Mouse (Mus musculus): ENCODE results near the gene E330017A01Rik. TPM values are rescaled to one million over a fixed set of nuclear protein-coding genes. Genes with fewer than 3 reads are reported as not detected.

The E330017A01Rik gene
- polyA plus RNA-seq, 1 experiment from 2014 or later: not detected

DNA sequence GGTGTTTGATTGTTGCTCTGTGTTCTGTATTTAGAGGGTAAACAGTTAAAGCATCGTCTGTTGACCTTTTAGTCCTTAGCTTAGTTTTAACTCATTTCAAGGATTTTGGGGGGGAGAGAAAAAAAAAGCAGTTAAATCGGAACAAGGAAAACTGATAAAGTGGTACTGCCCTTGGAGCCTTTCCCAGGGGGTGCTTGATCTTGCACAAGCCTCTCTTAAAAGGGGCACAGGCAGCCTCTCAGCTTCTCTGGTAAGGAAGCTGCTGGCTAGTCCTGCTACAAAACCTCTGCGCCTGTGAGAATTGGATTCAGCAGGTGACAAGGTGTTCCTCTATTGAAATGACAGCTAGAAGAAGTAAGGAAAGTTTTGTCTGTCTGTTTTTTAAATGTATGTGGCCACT, 16.2 kb downstream of the E330017A01Rik start:
- H3K27ac ChIP-seq: peak overlapping the region; percentile 52
- no peak overlapping the region for H3K4me2 ChIP-seq
- H3K27me3 ChIP-seq: no peaks in the 10 kb centered on the region
- ATAC-seq (replicated peaks; ENCODE audit: low FRiP score): no peak
- H3K36me3 ChIP-seq: no peaks in the 10 kb centered on the region
- H3K9me3 ChIP-seq (replicated peaks): no peaks in the 10 kb centered on the region
- H3K4me1 ChIP-seq: no peaks in the 10 kb centered on the region
- 83% methylated on average over 3 of the region's 3 CpGs for WGBS
- no peak overlapping the region for H3K4me3 ChIP-seq (replicated peaks)
- H3K9ac ChIP-seq: no peak overlapping the region

DNA sequence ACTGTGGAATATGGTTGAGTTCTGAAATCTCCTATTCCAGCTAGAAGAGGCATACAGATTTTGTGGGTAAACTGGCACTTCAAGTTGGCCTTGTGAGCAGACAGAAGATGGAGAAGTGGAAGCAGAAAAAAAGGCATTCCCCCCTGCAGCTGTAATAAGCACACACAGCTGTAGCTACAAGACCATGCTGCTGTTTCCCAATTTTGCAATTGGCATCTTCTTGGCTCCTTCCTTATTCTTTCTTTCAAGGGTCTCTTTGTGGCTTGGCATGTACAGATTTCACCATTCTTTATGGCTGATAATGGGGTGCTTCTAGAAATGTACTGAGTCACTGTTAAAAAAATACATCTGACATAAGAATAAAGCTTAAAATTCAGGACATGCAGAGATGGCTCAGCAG, 21.2 kb downstream of the E330017A01Rik start:
- no peak for ATAC-seq (replicated peaks; ENCODE audit: low FRiP score)
- no peak overlapping the region for H3K27ac ChIP-seq
- no peaks in the 10 kb centered on the region for H3K4me1 ChIP-seq
- no peaks in the 10 kb centered on the region for H3K27me3 ChIP-seq
- no peaks in the 10 kb centered on the region for H3K9me3 ChIP-seq (replicated peaks)
- H3K9ac ChIP-seq: no peak overlapping the region
- no peak overlapping the region for H3K4me2 ChIP-seq
- no peak overlapping the region for H3K4me3 ChIP-seq (replicated peaks)
- H3K36me3 ChIP-seq: no peaks in the 10 kb centered on the region

GRCm38 (mm10) chr16:58616878-58617277, 21.7 kb downstream of the E330017A01Rik start, which contains the start of gene Gm813:
Gm813 (minus strand) TSS chr16:58616978.
- 91% methylated on average over 6 of the region's 6 CpGs for WGBS
- no peaks in the 10 kb centered on the region for H3K4me1 ChIP-seq
- H3K9me3 ChIP-seq (replicated peaks): no peaks in the 10 kb centered on the region
- no peaks in the 10 kb centered on the region for H3K36me3 ChIP-seq
- no peak within 1 kb of the TSS for H3K4me2 ChIP-seq
- H3K4me3 ChIP-seq (replicated peaks): no peak within 1 kb of the TSS
- no peaks in the 10 kb centered on the region for H3K27me3 ChIP-seq
- H3K27ac ChIP-seq: no peak within 1 kb of the TSS
- no peak for ATAC-seq (replicated peaks; ENCODE audit: low FRiP score)
- H3K9ac ChIP-seq: no peak within 1 kb of the TSS

DNA sequence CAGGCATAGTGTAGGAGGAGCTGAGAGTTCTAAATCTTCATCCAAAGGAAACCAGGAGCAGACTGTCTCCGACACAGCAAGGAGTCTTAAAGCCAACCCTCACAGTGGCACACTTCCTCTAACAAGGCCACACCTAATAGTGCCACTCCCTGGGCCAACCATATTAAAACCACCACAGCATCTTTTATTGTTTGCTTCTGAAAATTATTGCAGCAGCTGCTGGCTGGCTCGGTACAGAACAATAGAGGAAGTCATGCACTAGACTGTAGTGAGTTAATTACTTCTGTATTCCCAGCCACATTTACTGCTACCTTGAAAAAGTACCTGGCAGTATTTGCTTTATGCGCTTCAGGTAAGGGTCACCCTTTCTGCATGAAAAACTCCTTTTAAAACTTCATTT, 25.6 kb downstream of the E330017A01Rik start:
- ATAC-seq (replicated peaks; ENCODE audit: low FRiP score): no peak
- Histone ChIP-seq H3K27ac (no peak overlapping the region), H3K27me3 (no peaks in the 10 kb centered on the region), H3K4me1 (no peaks in the 10 kb centered on the region), H3K9ac (no peak overlapping the region), H3K4me3 (replicated peaks) (no peak overlapping the region), H3K9me3 (replicated peaks) (no peaks in the 10 kb centered on the region), H3K36me3 (no peaks in the 10 kb centered on the region), H3K4me2 (no peak overlapping the region)
- WGBS: 66% methylated on average over 3 of the region's 3 CpGs

DNA sequence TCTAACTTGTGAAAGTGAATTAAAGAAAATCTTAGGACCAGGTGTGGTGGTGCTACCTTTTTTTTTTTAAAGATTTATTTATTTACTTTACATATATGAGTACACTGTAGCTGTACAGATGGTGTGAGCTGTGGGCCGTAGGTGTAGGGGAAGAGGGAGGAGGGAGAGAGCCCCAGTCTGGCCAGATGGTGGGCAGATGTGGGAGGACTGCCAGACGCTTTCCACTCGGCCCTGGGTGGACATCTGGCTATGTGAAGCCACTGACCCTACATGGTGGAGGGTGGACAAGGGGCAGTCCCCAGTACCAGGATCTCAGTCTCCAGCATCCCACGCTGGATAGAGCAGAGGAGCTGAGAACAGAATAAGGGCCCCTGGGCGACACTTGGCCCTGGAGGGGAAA, 31.4 kb downstream of the E330017A01Rik start:
- Histone ChIP-seq H3K9me3 (replicated peaks) (no peaks in the 10 kb centered on the region), H3K4me1 (no peaks in the 10 kb centered on the region), H3K4me2 (no peak overlapping the region), H3K27me3 (no peaks in the 10 kb centered on the region), H3K27ac (no peak overlapping the region), H3K36me3 (no peaks in the 10 kb centered on the region), H3K4me3 (replicated peaks) (no peak overlapping the region), H3K9ac (no peak overlapping the region)
- 0 out of 2 replicates have a peak, but pooled peaks have one; percentile 33 for ATAC-seq (replicated peaks; ENCODE audit: low FRiP score)
- 48% methylated on average over 5 of the region's 5 CpGs for WGBS

- ATAC-seq (replicated peaks; ENCODE audit: low FRiP score): no peak
- no peaks in the 10 kb centered on the region for H3K9me3 ChIP-seq (replicated peaks)
- H3K4me3 ChIP-seq (replicated peaks): no peak overlapping the region
- no peaks in the 10 kb centered on the region for H3K4me1 ChIP-seq
- no peaks in the 10 kb centered on the region for H3K27me3 ChIP-seq
- no peak overlapping the region for H3K27ac ChIP-seq
- no peaks in the 10 kb centered on the region for H3K36me3 ChIP-seq
- H3K4me2 ChIP-seq: no peak overlapping the region
- H3K9ac ChIP-seq: no peak overlapping the region
Measured at GRCm38 (mm10) chr16:58604680-58605079, 33.9 kb downstream of the E330017A01Rik start.

DNA sequence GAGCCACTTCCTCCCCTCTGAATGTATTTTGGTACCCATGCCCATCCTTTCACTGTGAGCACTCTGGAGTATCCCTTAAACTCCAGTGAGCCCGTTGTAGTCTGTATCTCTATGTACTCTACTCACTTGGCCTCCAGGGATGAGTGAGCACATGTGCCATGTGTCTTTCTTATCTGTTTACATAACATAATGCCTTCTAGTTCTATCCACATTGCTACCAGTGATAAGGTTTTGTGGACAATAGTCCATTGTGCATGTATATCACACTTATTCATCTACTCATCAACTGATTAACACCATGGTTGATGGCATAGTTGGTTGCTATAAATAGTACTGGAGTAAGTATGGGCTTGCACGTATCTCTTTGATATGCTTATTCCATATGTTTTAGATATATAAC, 34.7 kb downstream of the E330017A01Rik start:
- Histone ChIP-seq H3K4me2 (no peak overlapping the region), H3K4me1 (no peaks in the 10 kb centered on the region), H3K27me3 (no peaks in the 10 kb centered on the region), H3K4me3 (replicated peaks) (no peak overlapping the region), H3K9me3 (replicated peaks) (no peaks in the 10 kb centered on the region), H3K27ac (no peak overlapping the region), H3K9ac (no peak overlapping the region), H3K36me3 (no peaks in the 10 kb centered on the region)
- WGBS: 78% methylated on average over 2 of the region's 2 CpGs
- ATAC-seq (replicated peaks; ENCODE audit: low FRiP score): no peak

- no peak overlapping the region for H3K9ac ChIP-seq
- H3K27me3 ChIP-seq: no peaks in the 10 kb centered on the region
- ATAC-seq (replicated peaks; ENCODE audit: low FRiP score): no peak
- H3K27ac ChIP-seq: no peak overlapping the region
- 87% methylated on average over 6 of the region's 6 CpGs for WGBS
- no peak overlapping the region for H3K4me2 ChIP-seq
- H3K36me3 ChIP-seq: no peaks in the 10 kb centered on the region
- H3K4me1 ChIP-seq: no peaks in the 10 kb centered on the region
- no peak overlapping the region for H3K4me3 ChIP-seq (replicated peaks)
- no peaks in the 10 kb centered on the region for H3K9me3 ChIP-seq (replicated peaks)
Measured at GRCm38 (mm10) chr16:58600846-58601245, 37.7 kb downstream of the E330017A01Rik start.

DNA sequence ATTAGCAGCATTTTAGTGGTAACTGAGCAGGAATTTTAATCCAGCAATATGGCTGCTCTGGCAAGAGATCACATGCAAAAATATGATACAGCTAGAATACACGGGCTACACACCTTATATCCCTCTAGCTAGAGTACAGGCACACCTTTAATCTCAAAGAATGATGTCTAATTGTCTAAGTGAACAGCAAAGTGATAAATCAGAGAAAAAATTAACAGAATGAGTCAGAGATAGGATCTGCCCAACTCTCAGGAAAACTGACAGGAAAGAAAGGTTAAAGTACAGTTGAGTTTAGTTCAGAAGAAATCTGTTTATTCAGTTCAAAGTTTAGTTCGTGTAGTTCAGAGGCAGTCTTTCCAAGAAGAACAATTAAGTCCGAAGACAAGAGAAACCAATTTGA, 47.2 kb downstream of the E330017A01Rik start:
- 65% methylated on average over 3 of the region's 3 CpGs for WGBS
- no peaks in the 10 kb centered on the region for H3K27me3 ChIP-seq
- H3K4me1 ChIP-seq: no peaks in the 10 kb centered on the region
- H3K4me3 ChIP-seq (replicated peaks): no peak overlapping the region
- H3K27ac ChIP-seq: no peak overlapping the region
- H3K4me2 ChIP-seq: no peak overlapping the region
- H3K9ac ChIP-seq: no peak overlapping the region
- no peaks in the 10 kb centered on the region for H3K36me3 ChIP-seq
- ATAC-seq (replicated peaks; ENCODE audit: low FRiP score): no peak
- H3K9me3 ChIP-seq (replicated peaks): 0 out of 2 replicates have a peak, but pooled peaks cover 2% of the 10 kb centered on the region

- no peak for ATAC-seq (replicated peaks; ENCODE audit: low FRiP score)
Measured at GRCm38 (mm10) chr16:58589444-58589843, 49.1 kb downstream of the E330017A01Rik start.

More at GRCm38 (mm10) chr16:58589444-58589843, 49.1 kb downstream of the E330017A01Rik start:
- H3K27me3 ChIP-seq: no peaks in the 10 kb centered on the region
- no peaks in the 10 kb centered on the region for H3K36me3 ChIP-seq
- H3K27ac ChIP-seq: no peak overlapping the region
- no peak overlapping the region for H3K4me2 ChIP-seq
- H3K4me1 ChIP-seq: no peaks in the 10 kb centered on the region
- H3K9ac ChIP-seq: no peak overlapping the region
- H3K4me3 ChIP-seq (replicated peaks): no peak overlapping the region
- H3K9me3 ChIP-seq (replicated peaks): 0 out of 2 replicates have a peak, but pooled peaks cover 2% of the 10 kb centered on the region

Other genes starting within 250 kb of the E330017A01Rik start
- gene Dcbld2, start 230.3 kb downstream of the E330017A01Rik start, polyA plus RNA-seq (2015; fragmentation: Nextera tagmentation; extraction: Ambion mirVana): 4.0 and 4.8 TPM in 2 replicates
- gene St3gal6, start 114.5 kb downstream of the E330017A01Rik start, polyA plus RNA-seq (2015; fragmentation: Nextera tagmentation; extraction: Ambion mirVana): 71.9 and 75.2 TPM in 2 replicates
- gene Gm813, start 21.8 kb downstream of the E330017A01Rik start, polyA plus RNA-seq (2015; fragmentation: Nextera tagmentation; extraction: Ambion mirVana): not detected in 2 replicates
- 38.0 and 39.1 TPM in 2 replicates for gene Cpox, start 31.6 kb upstream of the E330017A01Rik start, polyA plus RNA-seq (2015; fragmentation: Nextera tagmentation; extraction: Ambion mirVana)
- gene Gpr15, start 80.3 kb upstream of the E330017A01Rik start, polyA plus RNA-seq (2015; fragmentation: Nextera tagmentation; extraction: Ambion mirVana): not detected in 2 replicates
- 108 and 111 TPM in 2 replicates for gene Cldnd1, start 89.2 kb upstream of the E330017A01Rik start, polyA plus RNA-seq (2015; fragmentation: Nextera tagmentation; extraction: Ambion mirVana)
- not detected in 2 replicates for gene Olfr172, start 124.4 kb upstream of the E330017A01Rik start, polyA plus RNA-seq (2015; fragmentation: Nextera tagmentation; extraction: Ambion mirVana)
- gene Olfr173, start 161.5 kb upstream of the E330017A01Rik start, polyA plus RNA-seq (2015; fragmentation: Nextera tagmentation; extraction: Ambion mirVana): not detected in 2 replicates
- not detected in 2 replicates for gene Olfr175-ps1, start 188.0 kb upstream of the E330017A01Rik start, polyA plus RNA-seq (2015; fragmentation: Nextera tagmentation; extraction: Ambion mirVana)
- gene Olfr177, start 236.0 kb upstream of the E330017A01Rik start, polyA plus RNA-seq (2015; fragmentation: Nextera tagmentation; extraction: Ambion mirVana): not detected in 2 replicates

All from kidney, embryonic 15.5 days (tissue).